Mouse (Mus musculus) cerebellum, adult 2 months (tissue): Measurements from ENCODE around the gene Cpe. TPM values are rescaled to one million over a fixed set of nuclear protein-coding genes. Genes with fewer than 3 reads are reported as not detected.

Source experiments
- DNase-seq, 2 experiments: peaks; one replicate each; pipeline ENCODE4 v3.0.0; 2021
- H3K27ac ChIP-seq: fragments of 200-500 bp; 2 replicates; pipeline ENCODE4 v1.5.1; 2012; ENCODE audit warnings: low read length, control low read depth, inconsistent platforms; ENCODE audit not compliant: insufficient read depth
- H3K27me3 ChIP-seq: fragments of 200-500 bp; 2 replicates; pipeline ENCODE4 v1.6.1; 2012; ENCODE audit warnings: inconsistent platforms, mild to moderate bottlenecking, low read length, moderate library complexity; ENCODE audit not compliant: control insufficient read depth, insufficient read depth
- H3K4me1 ChIP-seq: fragments of 200-500 bp; 2 replicates; pipeline ENCODE4 v1.6.1; 2011; ENCODE audit warnings: low read length; ENCODE audit not compliant: control insufficient read depth, insufficient read depth
- H3K4me3 ChIP-seq: fragments of 200-500 bp; replicated peaks from 2 replicates; pipeline ENCODE3; 2011; ENCODE audit warnings: mild to moderate bottlenecking, low read depth, low read length, control low read depth; ENCODE audit not compliant: insufficient read depth
- CTCF ChIP-seq: fragments of 200-500 bp; IDR thresholded peaks from 2 replicates; pipeline ENCODE4 v1.5.1; 2011; ENCODE audit warnings: low read depth, mild to moderate bottlenecking, control low read depth, low read length, moderate library complexity, borderline replicate concordance; ENCODE audit not compliant: insufficient read depth
- POLR2A ChIP-seq: fragments of 200-500 bp; IDR thresholded peaks from 2 replicates; pipeline ENCODE4 v1.6.1; 2011; ENCODE audit warnings: low read length, control low read depth, borderline replicate concordance; ENCODE audit not compliant: insufficient read depth
- WGBS: fragments of 180-500 bp; shearing (Covaris S2); methylation state at CpG from one replicate; pipeline ENCODE4 v1.1.7; 2018; 5-methylcytosine and 5-hydroxymethylcytosine counted together
- polyA plus RNA-seq: library from polyadenylated mRNA; depleted of rRNA; stranded (reverse); fragments of >200 nt; gene quantifications from 2 replicates; pipeline ENCODE4 v1.2.3, GENCODE M21; 2012

Gene Cpe
- polyA plus RNA-seq, 1 experiment: 722 TPM

- no peak for TF ChIP-seq CTCF
- no peak for TF ChIP-seq POLR2A
- DNase-seq: peak; percentile 55 to 80
- H3K27me3 ChIP-seq: no peaks in the 10 kb centered on the region
- no peak overlapping the region for H3K4me3 ChIP-seq
- peaks cover 25% of the 10 kb centered on the region; the same call in 1 of the 2 replicates for H3K4me1 ChIP-seq
- H3K27ac ChIP-seq: peak overlapping the region; percentile 83; the same call in 1 of the 2 replicates
- WGBS: 8% methylated on average over 3 of the region's 3 CpGs
These were observed 27.3 kb downstream of the Cpe start for GRCm38 (mm10) chr8:64665563-64665962.

- Histone ChIP-seq H3K4me3 (no peak overlapping the region), H3K4me1 (peaks cover 24% of the 10 kb centered on the region; the same call in 1 of the 2 replicates), H3K27ac (peak overlapping the region; percentile 83), H3K27me3 (no peaks in the 10 kb centered on the region)
- DNase-seq: peak; percentile 73 to 89
- no peak for TF ChIP-seq POLR2A
- 11% methylated on average over 3 of the region's 3 CpGs for WGBS
These were observed 28.0 kb downstream of the Cpe start for GRCm38 (mm10) chr8:64664811-64665210.

- Histone ChIP-seq H3K27ac (peak overlapping the region; percentile 83), H3K27me3 (no peaks in the 10 kb centered on the region), H3K4me3 (no peak overlapping the region), H3K4me1 (peaks cover 28% of the 10 kb centered on the region; the same call in 1 of the 2 replicates)
- peak in 1 of 2 experiments; percentile 29 for DNase-seq
- TF ChIP-seq CTCF (no peak), POLR2A (no peak)
- 25% methylated on average over 2 of the region's 2 CpGs for WGBS
These were observed 28.5 kb downstream of the Cpe start for GRCm38 (mm10) chr8:64664350-64664749.

- DNase-seq: peak; percentile 70 to 94
- H3K27ac ChIP-seq: peak overlapping the region; percentile 93; the same call in 1 of the 2 replicates
- WGBS: 4% methylated on average over 5 of the region's 5 CpGs
- no peak for TF ChIP-seq CTCF
- no peak for TF ChIP-seq POLR2A
- peaks cover 39% of the 10 kb centered on the region for H3K4me1 ChIP-seq
- no peaks in the 10 kb centered on the region for H3K27me3 ChIP-seq
- H3K4me3 ChIP-seq: no peak overlapping the region
These were observed 33.8 kb downstream of the Cpe start for GRCm38 (mm10) chr8:64659097-64659496.

- Histone ChIP-seq H3K4me3 (no peak overlapping the region), H3K27ac (peak overlapping the region; percentile 90), H3K4me1 (peaks cover 38% of the 10 kb centered on the region), H3K27me3 (no peaks in the 10 kb centered on the region)
- no peak for TF ChIP-seq POLR2A
- no peak for TF ChIP-seq CTCF
- peak; percentile 50 to 57 for DNase-seq
- 70% methylated on average over 4 of the region's 4 CpGs for WGBS
These were observed 34.9 kb downstream of the Cpe start for GRCm38 (mm10) chr8:64657980-64658401.

GRCm38 (mm10) chr8:64657517-64657916 lies 35.3 kb downstream of the Cpe start:
- no peak overlapping the region; the same call in 1 of the 2 replicates for H3K27ac ChIP-seq
- 57% methylated on average over 7 of the region's 7 CpGs for WGBS
- no peak for TF ChIP-seq CTCF
- no peak for TF ChIP-seq POLR2A
- H3K4me1 ChIP-seq: peaks cover 33% of the 10 kb centered on the region
- no peak overlapping the region for H3K4me3 ChIP-seq
- no peaks in the 10 kb centered on the region for H3K27me3 ChIP-seq
- no peak for DNase-seq

GRCm38 (mm10) chr8:64655887-64656286 lies 37.0 kb downstream of the Cpe start:
- Histone ChIP-seq H3K27ac (no peak overlapping the region), H3K4me1 (peaks cover 24% of the 10 kb centered on the region), H3K27me3 (no peaks in the 10 kb centered on the region), H3K4me3 (no peak overlapping the region)
- 12% methylated on average over 6 of the region's 6 CpGs for WGBS
- TF ChIP-seq CTCF (no peak), POLR2A (no peak)
- peak; percentile 47 to 62 for DNase-seq

GRCm38 (mm10) chr8:64655087-64655486 lies 37.8 kb downstream of the Cpe start:
- peak in 1 of 2 experiments; percentile 29 for DNase-seq
- 12% methylated on average over 2 of the region's 2 CpGs for WGBS
- H3K27me3 ChIP-seq: no peaks in the 10 kb centered on the region
- TF ChIP-seq CTCF (no peak), POLR2A (no peak)
- H3K4me1 ChIP-seq: peaks cover 24% of the 10 kb centered on the region
- H3K27ac ChIP-seq: no peak overlapping the region
- no peak overlapping the region for H3K4me3 ChIP-seq
